Mouse (Mus musculus): ENCODE data around the gene Gcc1. TPM values are rescaled to one million over a fixed set of nuclear protein-coding genes. Genes with fewer than 3 reads are reported as not detected.

The Gcc1 gene
- total and polyA plus RNA-seq, 2 experiments from 2014 or later, result 9.6 to 17.2 TPM

DNA sequence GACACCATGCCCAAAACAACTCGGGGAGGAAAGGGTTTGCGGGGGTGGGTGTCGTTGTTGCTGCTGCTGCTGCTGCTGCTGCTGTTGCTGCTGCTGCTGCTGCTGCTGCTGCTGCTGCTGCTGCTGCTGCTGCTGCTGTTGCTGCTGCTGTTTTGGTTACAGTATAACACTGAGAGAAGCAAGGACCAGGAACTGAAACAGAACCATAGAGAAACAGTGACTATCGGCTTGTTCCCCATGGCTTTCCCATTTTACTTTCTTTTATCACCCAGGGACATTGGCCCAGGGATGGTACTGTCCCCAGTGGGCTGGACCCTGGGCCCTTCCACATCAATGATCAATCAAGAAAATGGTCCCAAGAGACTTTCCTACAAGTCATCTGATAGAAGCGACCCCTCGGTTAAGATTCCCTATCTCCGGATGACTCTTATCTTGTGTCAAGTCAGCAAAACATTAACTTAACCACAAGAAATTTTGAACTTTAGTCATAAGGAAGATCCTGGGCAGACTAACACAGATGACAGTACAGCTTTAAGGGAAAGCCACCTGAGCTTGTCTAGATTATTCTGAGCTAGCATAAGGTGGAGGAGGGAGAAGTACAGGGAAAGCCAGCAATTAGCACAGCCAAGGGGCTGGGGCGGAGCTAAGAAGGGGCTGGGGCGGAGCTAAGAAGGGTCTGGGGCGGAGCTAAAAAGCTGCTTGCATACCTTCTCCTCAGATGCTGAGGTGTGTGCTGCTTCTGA, 2.8 kb upstream of the Gcc1 start:
- H3K9ac ChIP-seq, result no peak overlapping the region
- no peaks in the 10 kb centered on the region for H3K4me1 ChIP-seq (ENCODE audit: insufficient read depth)
- WGBS, result 81% methylated on average over 10 of the region's 10 CpGs
- H3K4me3 ChIP-seq (ENCODE audit: low read depth, low read length), result no peak overlapping the region
- H3K9me3 ChIP-seq (ENCODE audit: low read length), result no peaks in the 10 kb centered on the region
- TF ChIP-seq CTCF (IDR thresholded peaks at IDR 0.05; ENCODE audit: low read depth), result no peak
- no peak overlapping the region for H3K4me2 ChIP-seq (ENCODE audit: low read depth)
- peaks cover 17% of the 10 kb centered on the region for H3K36me3 ChIP-seq (ENCODE audit: insufficient read depth)
- ATAC-seq (no peak), DNase-seq (no peak)
- no peak overlapping the region for H3K27ac ChIP-seq (ENCODE audit: low read depth, low read length)
- no peaks in the 10 kb centered on the region for H3K27me3 ChIP-seq (ENCODE audit: insufficient read depth, low read length)

DNA sequence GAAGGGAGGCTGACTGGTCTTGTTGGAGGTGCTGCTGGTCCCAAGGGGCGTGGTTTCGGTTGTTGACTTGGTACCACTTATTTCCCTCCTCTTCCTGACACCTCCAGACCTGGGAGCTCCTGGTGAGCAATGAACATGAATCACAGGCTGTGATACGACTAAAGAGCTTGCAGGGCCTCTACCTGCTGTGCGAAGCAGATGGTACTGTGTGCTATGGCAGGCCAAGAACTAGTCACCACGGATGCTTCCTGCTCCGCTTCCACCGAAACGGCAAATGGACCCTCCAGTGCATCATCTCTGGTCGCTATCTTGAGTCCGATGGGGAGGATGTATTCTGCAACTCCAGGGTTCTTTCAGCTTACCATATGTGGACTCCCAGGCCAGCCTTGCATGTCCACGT, 1.7 kb upstream of the Gcc1 start:
- no peak overlapping the region for H3K4me3 ChIP-seq (ENCODE audit: low read depth, low read length)
- H3K9ac ChIP-seq, result no peak overlapping the region
- H3K27me3 ChIP-seq (ENCODE audit: insufficient read depth, low read length), result no peaks in the 10 kb centered on the region
- no peak overlapping the region for H3K4me2 ChIP-seq (ENCODE audit: low read depth)
- H3K4me1 ChIP-seq (ENCODE audit: insufficient read depth), result 0 out of 2 replicates have a peak, but pooled peaks cover 3% of the 10 kb centered on the region
- H3K27ac ChIP-seq (ENCODE audit: low read depth, low read length), result no peak overlapping the region
- no peak for TF ChIP-seq CTCF (IDR thresholded peaks at IDR 0.05; ENCODE audit: low read depth)
- peaks cover 24% of the 10 kb centered on the region for H3K36me3 ChIP-seq (ENCODE audit: insufficient read depth)
- DNase-seq (no peak), ATAC-seq (no peak)
- WGBS, result 90% methylated on average over 11 of the region's 11 CpGs
- no peaks in the 10 kb centered on the region for H3K9me3 ChIP-seq (ENCODE audit: low read length)

DNA sequence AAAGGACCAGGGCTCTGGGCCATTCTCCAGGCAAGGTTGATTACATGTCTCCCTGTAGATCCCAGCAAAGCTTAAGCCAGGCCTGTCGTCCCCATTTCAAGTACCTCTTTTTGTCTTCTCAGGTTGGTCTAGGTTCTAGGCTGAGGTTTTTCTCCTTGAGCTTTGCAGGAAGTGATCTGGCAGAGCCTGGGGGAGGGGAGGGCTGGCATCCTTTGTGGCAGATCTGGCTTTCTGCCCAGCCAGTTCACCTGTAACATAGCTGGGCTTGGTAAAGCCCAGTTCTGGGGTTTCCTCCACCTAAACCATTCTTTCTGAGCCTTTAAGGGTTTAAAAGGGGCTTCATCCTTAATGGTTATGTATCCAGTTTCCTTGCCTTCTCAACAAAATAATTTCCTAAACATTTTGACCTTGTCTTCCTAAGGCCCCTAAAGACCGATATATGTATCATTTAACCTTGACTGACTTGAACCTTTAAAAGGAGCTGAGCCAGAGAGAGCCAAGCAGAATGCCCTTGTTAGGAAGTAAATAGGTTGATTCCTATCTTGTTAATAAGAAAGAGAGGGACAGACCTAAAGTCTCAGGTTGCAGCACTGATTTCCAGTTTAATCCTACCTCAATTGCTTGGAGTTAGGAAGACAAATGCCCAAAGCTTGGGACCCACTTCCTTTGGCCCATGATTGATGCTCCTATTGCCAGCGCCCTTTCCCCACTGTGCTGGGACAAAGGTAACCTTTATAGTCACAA, 922 bp downstream of the Gcc1 start, which contains the start of gene Fscn3:
Gene Fscn3 (plus strand): TSS at position 694 of the 744 bp plus-strand sequence.
- DNase-seq (no peak), ATAC-seq (no peak)
- no peaks in the 10 kb centered on the region for H3K27me3 ChIP-seq (ENCODE audit: insufficient read depth, low read length)
- no peaks in the 10 kb centered on the region for H3K9me3 ChIP-seq (ENCODE audit: low read length)
- 0 out of 2 replicates have a peak, but pooled peaks cover 3% of the 10 kb centered on the region for H3K4me1 ChIP-seq (ENCODE audit: insufficient read depth)
- TF ChIP-seq CTCF (IDR thresholded peaks at IDR 0.05; ENCODE audit: low read depth), result no peak
- H3K4me2 ChIP-seq (ENCODE audit: low read depth), result no peak within 1 kb of the TSS
- 75% methylated on average over 3 of the region's 3 CpGs for WGBS
- H3K4me3 ChIP-seq (ENCODE audit: low read depth, low read length), result no peak within 1 kb of the TSS
- peaks cover 24% of the 10 kb centered on the region for H3K36me3 ChIP-seq (ENCODE audit: insufficient read depth)
- H3K27ac ChIP-seq (ENCODE audit: low read depth, low read length), result no peak within 1 kb of the TSS
- no peak within 1 kb of the TSS for H3K9ac ChIP-seq

DNA sequence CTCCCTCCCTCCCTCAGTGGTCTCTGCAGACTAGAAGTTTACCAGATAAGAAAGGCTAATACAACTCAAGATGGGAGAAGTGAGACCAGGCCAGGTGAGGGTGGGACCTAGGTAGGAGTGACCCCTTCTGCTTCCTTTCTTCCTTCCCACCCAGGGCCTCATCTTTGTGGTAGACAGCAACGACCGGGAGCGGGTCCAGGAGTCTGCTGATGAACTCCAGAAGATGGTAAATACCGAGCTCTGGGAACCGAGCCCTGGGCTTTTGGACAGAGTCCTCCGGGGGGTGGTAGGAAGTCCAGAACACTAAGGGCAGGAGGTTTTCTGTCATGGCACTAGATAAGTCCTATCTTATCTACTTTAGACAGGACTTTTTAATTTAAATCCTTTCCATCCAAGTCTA, 3.2 kb downstream of the Gcc1 start:
- no peak overlapping the region for H3K27ac ChIP-seq (ENCODE audit: low read depth, low read length)
- no peaks in the 10 kb centered on the region for H3K9me3 ChIP-seq (ENCODE audit: low read length)
- H3K36me3 ChIP-seq (ENCODE audit: insufficient read depth), result peaks cover 24% of the 10 kb centered on the region
- no peaks in the 10 kb centered on the region for H3K27me3 ChIP-seq (ENCODE audit: insufficient read depth, low read length)
- 0 out of 2 replicates have a peak overlapping the region, but pooled peaks have one; percentile 6 for H3K9ac ChIP-seq
- DNase-seq (no peak), ATAC-seq (no peak)
- H3K4me2 ChIP-seq (ENCODE audit: low read depth), result peak overlapping the region; percentile 74; the same call in 1 of the 2 replicates
- H3K4me1 ChIP-seq (ENCODE audit: insufficient read depth), result peaks cover 18% of the 10 kb centered on the region
- H3K4me3 ChIP-seq (ENCODE audit: low read depth, low read length), result no peak overlapping the region
- 89% methylated on average over 6 of the region's 6 CpGs for WGBS
- no peak for TF ChIP-seq CTCF (IDR thresholded peaks at IDR 0.05; ENCODE audit: low read depth)

DNA sequence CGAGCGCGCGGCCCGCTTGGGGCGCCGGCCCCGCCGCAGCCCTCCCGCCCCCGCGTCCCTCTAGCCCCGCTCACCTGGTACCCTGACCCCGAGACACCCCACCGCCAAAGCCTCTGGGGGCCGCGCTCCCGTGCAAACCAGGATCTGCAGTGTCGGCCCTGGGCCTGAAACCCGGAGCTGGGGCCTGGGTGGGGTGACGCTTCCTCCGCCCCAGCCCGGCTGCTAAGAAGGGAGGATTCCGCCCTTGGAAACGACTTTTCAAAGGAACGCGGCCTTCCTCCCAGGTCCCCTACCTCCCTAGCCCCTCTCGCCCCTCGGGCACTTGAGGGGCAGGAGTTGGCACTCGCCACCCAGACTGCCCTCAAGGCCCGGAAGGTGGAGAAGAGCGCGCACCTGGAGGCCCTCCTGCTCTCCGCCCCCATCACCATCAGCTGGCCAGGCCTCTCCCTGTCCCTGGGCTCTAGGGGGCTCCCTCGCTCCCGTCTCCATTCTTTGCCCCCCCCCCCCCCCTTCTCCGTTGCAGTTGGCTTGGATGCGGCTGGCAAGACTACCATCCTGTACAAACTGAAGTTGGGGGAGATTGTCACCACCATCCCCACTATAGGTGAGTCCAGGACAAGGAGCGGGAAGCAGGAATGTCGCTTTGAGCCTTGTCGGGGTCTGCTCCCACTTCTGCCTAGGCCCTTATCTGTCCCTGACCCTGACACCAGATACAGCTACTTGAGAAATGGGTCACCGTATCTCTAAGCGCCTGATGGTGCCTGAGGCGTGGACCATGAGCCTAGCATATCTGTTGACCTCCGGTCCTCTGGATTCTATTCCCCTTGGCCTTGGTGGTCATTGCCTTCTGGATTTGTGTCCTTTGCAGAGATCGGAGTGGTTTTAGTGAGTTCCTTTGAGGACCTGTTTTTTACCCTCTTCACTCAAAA, 4.2 kb downstream of the Gcc1 start:
- peak overlapping the region; percentile 80 for H3K27ac ChIP-seq (ENCODE audit: low read depth, low read length)
- no peaks in the 10 kb centered on the region for H3K27me3 ChIP-seq (ENCODE audit: insufficient read depth, low read length)
- H3K9ac ChIP-seq, result peak overlapping the region; percentile 97
- TF ChIP-seq CTCF (IDR thresholded peaks at IDR 0.05; ENCODE audit: low read depth), result peak; percentile 41; the same call in 1 of the 2 replicates
- ATAC-seq (peak; percentile 50), DNase-seq (peak; percentile 45)
- peak overlapping the region; percentile 74 for H3K4me2 ChIP-seq (ENCODE audit: low read depth)
- H3K4me1 ChIP-seq (ENCODE audit: insufficient read depth), result peaks cover 24% of the 10 kb centered on the region
- H3K9me3 ChIP-seq (ENCODE audit: low read length), result no peaks in the 10 kb centered on the region
- 10% methylated on average over 44 of the region's 46 CpGs for WGBS
- peaks cover 25% of the 10 kb centered on the region for H3K36me3 ChIP-seq (ENCODE audit: insufficient read depth)
- H3K4me3 ChIP-seq (ENCODE audit: low read depth, low read length), result peak overlapping the region; percentile 86

DNA sequence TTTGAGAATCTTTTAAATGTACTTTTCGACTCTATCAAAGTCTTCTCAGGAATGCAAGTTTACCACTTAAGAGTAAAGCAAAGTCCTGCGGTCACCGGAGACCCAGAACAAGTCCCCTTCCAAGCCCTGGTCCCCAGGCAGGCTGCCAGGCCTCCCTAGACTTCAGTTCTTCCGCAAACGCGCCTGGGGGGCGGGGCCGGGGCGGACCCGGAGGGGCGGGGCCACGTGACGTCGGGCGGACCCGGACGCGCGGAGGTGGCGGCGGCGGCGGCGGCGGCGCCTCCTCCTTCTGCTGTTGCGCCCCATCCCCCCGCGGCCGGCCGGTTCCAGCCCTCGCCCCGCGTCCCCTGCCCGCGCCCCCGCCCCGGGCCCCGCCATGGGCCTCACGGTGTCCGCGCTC, 4.9 kb downstream of the Gcc1 start, which contains the start of gene Arf5:
Gene Arf5 (plus strand): TSS at position 248 of the 400 bp plus-strand sequence.
- H3K27me3 ChIP-seq (ENCODE audit: insufficient read depth, low read length), result no peaks in the 10 kb centered on the region
- peaks cover 24% of the 10 kb centered on the region for H3K4me1 ChIP-seq (ENCODE audit: insufficient read depth)
- no peak for TF ChIP-seq CTCF (IDR thresholded peaks at IDR 0.05; ENCODE audit: low read depth)
- peak within 1 kb of the TSS; percentile 74 for H3K4me2 ChIP-seq (ENCODE audit: low read depth)
- H3K9ac ChIP-seq, result peak within 1 kb of the TSS; percentile 97
- H3K4me3 ChIP-seq (ENCODE audit: low read depth, low read length), result peak within 1 kb of the TSS; percentile 86
- WGBS, result 4% methylated on average over 31 of the region's 42 CpGs
- peaks cover 32% of the 10 kb centered on the region for H3K36me3 ChIP-seq (ENCODE audit: insufficient read depth)
- no peaks in the 10 kb centered on the region for H3K9me3 ChIP-seq (ENCODE audit: low read length)
- ATAC-seq (peak; percentile 81), DNase-seq (peak; percentile 92)
- H3K27ac ChIP-seq (ENCODE audit: low read depth, low read length), result peak within 1 kb of the TSS; percentile 80

All from forebrain, postnatal 0 days (tissue).